In the genomic region with DNA sequence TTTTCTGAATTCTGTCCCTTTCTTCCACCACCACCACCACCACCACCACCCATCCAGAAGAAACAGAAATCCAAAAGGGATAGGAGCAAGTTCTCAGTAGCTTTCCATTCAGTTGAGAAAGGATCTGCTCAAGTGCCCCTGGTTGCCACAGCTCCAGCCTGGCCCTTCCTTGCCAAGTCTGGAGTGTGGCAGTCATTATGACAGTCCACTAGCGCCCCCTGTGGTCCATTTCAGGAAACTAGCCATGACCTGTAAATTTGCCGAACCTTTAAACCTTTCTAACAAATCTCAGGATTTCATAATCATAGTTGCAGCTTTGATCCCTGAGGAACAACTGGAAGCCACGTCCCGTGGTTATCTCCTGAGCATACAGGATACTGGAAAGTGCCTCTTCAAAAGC, we compare ENCODE assay signal across 8 mouse cellular contexts.
DNase-seq lines count a peak whose midpoint lies in the region; ATAC-seq and TF ChIP-seq lines count a peak whose summit lies in the region.

No protein-coding gene starts in this region.

- H3K27ac ChIP-seq in ES-E14 (ENCODE audit: insufficient read depth, low read depth, low read length, poor library complexity, severe bottlenecking), result no peak overlapping the region
- H3K27ac ChIP-seq in bone marrow macrophage, adult 2 months (ENCODE audit: insufficient read depth, low read depth, low read length), result no peak overlapping the region
- no peak overlapping the region for H3K27ac ChIP-seq in embryonic fibroblast, embryonic 13.5 days (ENCODE audit: insufficient read depth, low read length)
- H3K27ac ChIP-seq in lung, embryonic 16.5 days (ENCODE audit: low read length), result no peak overlapping the region

- TF ChIP-seq POLR2A in bone marrow macrophage, adult 2 months (IDR thresholded peaks at IDR 0.05; ENCODE audit: borderline replicate concordance, low read depth, low read length), result no peak
- TF ChIP-seq POLR2A in embryonic fibroblast, embryonic 13.5 days (IDR thresholded peaks at IDR 0.05; ENCODE audit: low read depth, low read length), result no peak

- H3K36me3 ChIP-seq in ES-E14 (ENCODE audit: control insufficient read depth, insufficient read depth, low read length, poor library complexity, severe bottlenecking), result no peaks in the 10 kb centered on the region
- no peaks in the 10 kb centered on the region for H3K36me3 ChIP-seq in lung, embryonic 16.5 days (ENCODE audit: control insufficient read depth, insufficient read depth, low read length)

- no peak overlapping the region for H3K4me3 ChIP-seq in ES-E14 (ENCODE audit: insufficient read depth in 1 of 2, low read depth in 1 of 2, low read length in 2 of 2, poor library complexity in 1 of 2, severe bottlenecking in 1 of 2)
- H3K4me3 ChIP-seq in bone marrow macrophage, adult 2 months (ENCODE audit: insufficient read depth, low read length), result no peak overlapping the region
- no peak overlapping the region for H3K4me3 ChIP-seq in embryonic fibroblast, embryonic 13.5 days (ENCODE audit: insufficient read depth, low read length)
- no peak overlapping the region for H3K4me3 ChIP-seq in lung, embryonic 16.5 days (ENCODE audit: low read length)

- WGBS in lung, embryonic 16.5 days, result 5% methylated on average over 4 of the region's 4 CpGs

- in situ Hi-C loops in ES-E14 (cut with MboI; ENCODE audit: low sequenced_read_pairs in 2 of 2, unreplicated experiment in 2 of 2), result loop anchor here (25.0 kb wide), 3 partner anchors 442 to 1267 kb away; partner anchors contain the start of gene Igf1 (in 1 of the 2)

- peak; percentile 56 for DNase-seq in ES-E14 (ENCODE audit: low read depth, low spot score)
- DNase-seq in heart, postnatal 4 days, result peak; percentile 84
- peak; percentile 57 to 85 for DNase-seq in layer of hippocampus, adult 18-20 months (ENCODE audit: low spot score in 2 of 2)
- peak; percentile 87 for DNase-seq in retina, embryonic 14.5 days (ENCODE audit: low spot score)
- peak; percentile 54 for DNase-seq in urinary bladder, adult 2 months (ENCODE audit: low spot score)

- H3K4me2 ChIP-seq in lung, embryonic 16.5 days (ENCODE audit: low read depth, low read length), result no peak overlapping the region

- peak; percentile 75 for ATAC-seq in lung, embryonic 16.5 days (ENCODE audit: low read depth)

- no peaks in the 10 kb centered on the region for H3K27me3 ChIP-seq in lung, embryonic 16.5 days (ENCODE audit: control insufficient read depth, insufficient read depth, low read depth, low read length)

- H3K9me3 ChIP-seq in ES-E14 (ENCODE audit: control insufficient read depth, insufficient read depth, low read depth, low read length), result no peaks in the 10 kb centered on the region
- H3K9me3 ChIP-seq in lung, embryonic 16.5 days (ENCODE audit: control insufficient read depth, low read length), result no peaks in the 10 kb centered on the region

- TF ChIP-seq CTCF in bone marrow macrophage, adult 2 months (IDR thresholded peaks at IDR 0.05; ENCODE audit: low read depth, low read length), result peak; percentile 56
- 0 out of 2 replicates have a peak, but pooled peaks have one; percentile 25 for TF ChIP-seq CTCF in embryonic fibroblast, embryonic 13.5 days (IDR thresholded peaks at IDR 0.05; ENCODE audit: borderline replicate concordance, insufficient read depth, low read length)

- H3K9ac ChIP-seq in ES-E14 (ENCODE audit: insufficient read depth, low read depth, low read length, poor library complexity, severe bottlenecking), result no peak overlapping the region
- H3K9ac ChIP-seq in lung, embryonic 16.5 days (ENCODE audit: low read length), result no peak overlapping the region

- no peaks in the 10 kb centered on the region for H3K4me1 ChIP-seq in ES-E14 (ENCODE audit: control insufficient read depth in 2 of 2, insufficient read depth in 2 of 2, low read length in 2 of 2, poor library complexity in 1 of 2)
- no peaks in the 10 kb centered on the region for H3K4me1 ChIP-seq in bone marrow macrophage, adult 2 months (ENCODE audit: control insufficient read depth, insufficient read depth, low read length)
- H3K4me1 ChIP-seq in embryonic fibroblast, embryonic 13.5 days (ENCODE audit: control insufficient read depth, insufficient read depth, low read length), result no peaks in the 10 kb centered on the region
- peaks cover 13% of the 10 kb centered on the region for H3K4me1 ChIP-seq in lung, embryonic 16.5 days (replicated peaks; ENCODE audit: control insufficient read depth, insufficient read depth, low read length)

TF ChIP-seq in ES-E14, 5 proteins besides CTCF, POLR2A, EP300 and RAD21:
- peak; percentile 94 for TF ChIP-seq ZC3H11A (IDR thresholded peaks at IDR 0.05; ENCODE audit: borderline replicate concordance, low read depth, low read length)
- no peak for TF ChIP-seq CHD2 (IDR thresholded peaks at IDR 0.05; ENCODE audit: low read depth, low read length)
